Mouse (Mus musculus): ENCODE results near the gene Dact3. TPM values are rescaled to one million over a fixed set of nuclear protein-coding genes. Genes with fewer than 3 reads are reported as not detected.

Gene Dact3
- total RNA-seq, 2 experiments from 2014 or later = 0.09 to 0.15 TPM

DNA sequence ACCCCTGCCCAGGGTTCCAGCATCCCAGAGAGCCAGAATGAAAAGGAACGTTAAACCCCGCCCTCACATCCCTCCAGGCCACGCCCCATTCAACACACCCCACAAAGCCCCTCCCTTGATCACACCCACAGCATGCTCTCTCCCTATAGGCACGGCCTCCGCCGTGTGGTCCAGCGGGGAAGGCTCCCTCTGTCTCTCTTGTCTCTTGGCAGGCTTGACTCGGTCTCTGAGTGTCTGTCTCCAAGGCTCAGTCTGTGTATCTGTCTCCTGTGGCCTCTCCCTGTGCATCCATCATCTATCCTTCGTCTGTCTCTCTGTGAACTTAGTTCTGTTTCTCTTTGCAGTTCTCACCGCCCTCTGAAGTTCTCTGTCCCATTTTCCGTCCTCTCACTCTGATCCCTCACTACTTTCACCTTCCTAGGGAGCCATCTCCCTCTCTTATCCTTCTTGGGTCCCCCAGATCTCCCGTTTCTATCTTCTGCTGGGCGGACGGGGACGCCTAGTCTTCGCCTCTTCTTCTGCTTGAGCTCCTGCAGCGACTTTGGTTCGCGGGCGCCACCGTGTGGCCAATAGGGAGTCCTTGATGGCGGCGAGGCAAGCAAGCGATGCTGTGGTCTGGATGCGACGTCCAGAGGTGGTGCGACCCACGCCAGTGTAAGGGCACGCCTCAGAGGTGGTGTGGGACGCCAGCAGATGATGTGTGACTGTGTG is 16.7 kb downstream of the Dact3 start, which contains the start of gene Gng8:
Gng8 (plus strand) TSS at position 146 of the 711 bp plus-strand sequence.
- peak; percentile 87 for ATAC-seq (ENCODE audit: poor library complexity, severe bottlenecking)

DNA sequence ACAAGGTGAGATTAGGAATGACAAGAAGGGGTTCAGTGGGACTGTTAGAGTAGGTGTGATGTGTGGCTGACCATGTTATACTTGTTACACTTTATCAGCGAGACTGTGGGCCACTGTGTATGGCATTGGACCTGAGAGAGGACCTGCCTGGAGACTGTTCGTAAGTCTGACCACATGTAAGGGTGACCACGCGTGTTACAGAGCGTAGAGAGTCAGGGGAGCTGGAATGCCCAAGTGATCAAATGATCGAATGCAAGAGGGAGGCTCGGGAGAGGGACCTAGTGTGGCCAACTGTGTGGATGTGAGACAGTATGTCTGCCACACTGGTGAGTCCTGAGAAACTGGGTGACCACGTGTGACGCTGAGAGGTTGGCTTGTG is 17.2 kb downstream of the Dact3 start:
- no peak for ATAC-seq (ENCODE audit: poor library complexity, severe bottlenecking)

DNA sequence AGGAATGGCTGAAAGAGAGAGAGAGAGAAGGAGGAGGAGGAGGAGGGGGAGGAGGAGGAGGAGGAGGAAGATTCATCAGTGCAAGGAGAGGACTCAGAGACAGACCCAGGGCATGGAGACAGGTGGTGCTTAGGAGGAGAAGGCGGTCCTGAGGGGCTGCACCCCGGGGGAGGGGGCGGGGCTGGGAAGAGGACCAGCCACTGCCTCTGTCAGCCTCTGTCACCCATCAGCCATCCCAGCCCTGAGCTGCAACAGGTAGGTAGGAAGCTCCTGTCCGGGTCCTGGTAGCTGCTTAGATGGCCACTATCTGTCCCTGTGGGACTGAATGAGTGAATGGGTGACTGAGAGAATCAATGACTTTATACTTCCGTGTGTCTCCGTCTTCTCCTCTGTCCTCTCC is 18.5 kb downstream of the Dact3 start:
- ATAC-seq (ENCODE audit: poor library complexity, severe bottlenecking) = no peak

DNA sequence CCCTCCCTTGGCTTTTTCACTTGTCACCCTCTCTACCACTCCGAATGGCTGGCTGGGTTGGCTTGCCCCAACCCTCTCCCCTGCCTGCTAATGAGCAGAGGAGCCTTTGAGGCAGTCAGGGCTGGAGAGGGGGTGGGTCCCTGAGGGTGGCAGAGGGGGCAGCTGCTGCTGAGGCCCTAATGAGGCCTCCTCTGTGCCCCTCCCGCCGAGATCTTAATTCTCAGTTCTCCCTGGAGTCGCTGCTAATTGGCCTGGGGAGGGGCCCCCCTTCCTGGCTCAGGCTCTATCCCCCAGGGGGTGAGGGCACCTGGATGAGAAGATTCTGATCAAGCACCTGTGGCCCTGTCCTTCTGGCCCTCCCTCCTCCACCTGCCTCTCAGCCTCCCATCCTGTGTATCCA is 19.2 kb downstream of the Dact3 start:
- ATAC-seq (ENCODE audit: poor library complexity, severe bottlenecking) = no peak

DNA sequence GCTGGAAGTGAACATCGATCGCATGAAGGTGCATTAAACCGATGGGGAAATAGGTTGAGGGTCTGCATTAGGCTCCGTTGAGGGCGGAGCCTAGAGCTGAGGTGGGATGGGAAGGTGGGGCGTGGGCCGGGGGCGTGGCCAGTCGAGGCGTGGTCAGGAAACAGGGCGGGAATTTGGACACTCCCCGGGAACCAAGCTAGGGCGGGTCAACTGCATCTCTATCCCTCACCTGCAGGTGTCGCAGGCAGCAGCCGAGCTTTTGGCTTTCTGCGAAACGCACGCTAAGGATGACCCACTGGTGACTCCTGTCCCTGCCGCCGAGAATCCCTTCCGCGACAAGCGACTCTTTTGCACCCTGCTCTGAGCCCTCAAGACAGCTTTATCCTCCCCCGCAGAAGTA is 19.9 kb downstream of the Dact3 start:
- ATAC-seq (ENCODE audit: poor library complexity, severe bottlenecking) = peak; percentile 84

DNA sequence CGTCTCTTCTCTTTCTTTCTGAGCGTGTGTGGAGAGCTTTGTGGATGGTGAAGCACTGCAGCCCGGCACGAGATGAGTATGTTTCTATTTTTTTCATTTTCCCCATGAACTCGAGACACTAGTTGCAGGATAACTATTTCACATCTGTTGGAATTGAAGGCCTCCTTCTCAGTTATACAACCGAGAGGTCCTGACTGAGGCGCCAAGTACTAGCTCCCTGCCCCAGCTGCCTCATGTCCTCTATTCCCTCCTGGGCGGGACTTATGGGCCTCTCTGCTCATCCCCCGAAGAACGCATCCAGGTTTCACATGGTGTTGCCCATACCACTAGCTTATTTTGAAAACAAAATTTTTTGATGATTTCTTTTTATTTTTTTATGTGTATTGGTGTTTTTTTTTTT is 20.4 kb downstream of the Dact3 start:
- no peak for ATAC-seq (ENCODE audit: poor library complexity, severe bottlenecking)

DNA sequence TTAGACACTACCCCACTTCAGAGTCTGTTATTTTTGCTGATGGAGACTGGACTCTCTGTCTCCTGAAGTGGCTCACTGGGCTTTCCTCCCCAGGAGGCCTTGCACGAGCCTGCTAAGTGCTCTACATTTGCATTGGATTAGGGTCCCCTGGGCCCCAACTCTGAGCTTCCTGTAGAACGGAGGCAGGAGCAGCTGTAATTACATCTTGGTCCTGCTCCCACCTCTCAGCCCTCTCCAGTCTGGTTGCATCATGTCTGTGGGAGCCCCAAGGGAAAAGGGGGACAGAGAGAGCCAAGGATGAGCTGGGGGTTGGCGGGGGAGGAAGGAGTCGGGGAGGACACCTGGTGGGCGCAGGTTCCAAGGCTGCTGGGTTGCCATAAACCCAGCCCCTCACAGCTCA is 25.4 kb downstream of the Dact3 start:
- no peak for ATAC-seq (ENCODE audit: poor library complexity, severe bottlenecking)

DNA sequence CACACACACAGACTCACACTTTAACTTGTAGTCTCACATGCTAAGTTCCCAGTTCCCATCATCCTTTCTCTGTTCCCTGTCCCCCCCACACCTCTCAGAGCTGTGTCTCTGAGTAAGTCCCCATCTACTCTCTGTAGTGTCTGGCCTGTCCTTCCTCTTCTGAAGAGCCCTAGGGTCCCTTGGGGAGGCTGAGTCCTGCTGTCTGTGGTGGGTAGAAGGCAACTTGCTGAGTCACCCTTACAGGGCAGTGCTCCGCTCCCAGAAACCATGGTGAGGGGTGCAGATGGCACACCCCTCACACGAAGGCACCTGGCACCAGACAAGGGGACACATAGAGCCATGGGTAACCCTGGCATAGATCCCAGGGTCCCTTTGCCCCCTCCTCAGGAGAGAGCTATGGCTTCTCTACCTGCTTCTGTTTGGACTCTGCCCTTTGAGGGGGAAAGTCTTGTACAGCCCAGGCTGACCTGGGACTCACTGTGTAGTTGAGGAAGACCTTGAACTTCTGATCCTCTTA is 28.4 kb downstream of the Dact3 start:
- peak; percentile 7; the same call in 1 of the 2 replicates for ATAC-seq (ENCODE audit: poor library complexity, severe bottlenecking)

DNA sequence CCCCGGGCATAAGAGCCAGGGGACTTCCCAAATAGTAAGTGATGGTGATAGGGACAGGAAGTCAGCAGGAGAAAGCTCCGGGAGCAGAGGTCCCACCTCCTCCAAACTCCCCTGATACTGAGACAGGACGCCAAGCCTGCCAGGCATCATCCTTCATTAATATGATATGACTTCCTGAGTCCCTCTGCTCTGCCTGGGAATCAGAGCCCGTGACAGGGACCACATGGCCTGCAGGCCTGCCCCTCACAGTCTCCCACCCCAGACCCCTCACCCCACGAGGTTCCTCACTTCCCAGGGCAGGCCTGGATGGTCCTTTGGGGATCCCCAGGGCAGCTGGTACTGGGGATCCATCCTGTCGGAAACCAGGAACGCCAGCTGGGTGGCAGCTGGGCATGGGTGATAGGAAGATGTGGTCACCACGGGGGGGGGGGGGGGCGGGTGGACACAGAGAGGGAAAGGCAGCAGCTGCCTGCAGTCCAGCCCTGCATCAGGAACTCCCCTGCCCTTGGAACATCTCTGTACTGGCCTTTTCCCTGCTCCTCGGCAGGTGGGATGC is 29.1 kb downstream of the Dact3 start:
- ATAC-seq (ENCODE audit: poor library complexity, severe bottlenecking) = no peak

DNA sequence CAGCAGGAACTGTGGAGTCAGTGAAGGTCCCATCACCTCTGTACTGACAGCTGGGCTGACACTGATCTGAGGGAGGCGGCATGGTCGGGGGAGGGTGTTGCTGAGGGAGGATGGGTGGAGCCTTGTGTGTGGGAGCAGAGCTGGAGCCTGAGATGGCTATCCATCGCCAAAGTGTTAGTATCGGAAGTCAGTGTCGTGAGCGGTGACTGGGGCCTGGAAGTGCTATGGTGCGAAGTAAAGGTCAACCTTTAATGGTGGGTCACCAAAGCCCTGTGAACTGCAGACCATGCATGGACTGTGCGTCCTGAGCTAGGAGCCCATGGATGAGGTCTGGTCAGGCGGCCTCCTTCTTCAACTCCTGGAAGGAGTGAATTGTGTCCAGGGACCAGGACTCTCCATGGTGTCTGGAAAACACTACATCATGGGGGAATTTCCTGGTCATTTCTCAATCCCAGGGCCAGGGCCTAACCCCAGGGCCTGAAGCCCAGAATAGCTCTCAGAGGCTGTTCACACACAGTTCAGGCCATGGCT is 30.4 kb downstream of the Dact3 start:
- no peak for ATAC-seq (ENCODE audit: poor library complexity, severe bottlenecking)

DNA sequence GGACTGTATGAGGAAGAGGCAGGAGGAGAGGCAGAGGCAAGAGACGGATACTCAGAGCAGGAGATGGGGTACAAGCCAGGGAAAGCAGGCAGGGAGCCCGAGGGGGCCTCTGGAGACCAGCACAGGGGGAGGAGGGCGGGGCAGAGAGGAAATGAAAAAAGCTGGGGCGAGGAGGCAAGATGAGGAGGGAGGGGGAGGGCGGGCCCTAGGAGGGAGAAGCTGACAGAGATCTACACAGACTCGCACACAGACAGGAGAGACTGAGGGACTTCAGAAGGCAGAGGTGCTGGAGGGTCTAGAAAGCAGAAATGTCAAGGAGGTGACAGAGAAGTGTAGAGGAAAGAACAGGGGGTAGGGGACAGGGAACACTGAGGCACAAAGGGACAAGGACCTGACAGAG is 31.2 kb downstream of the Dact3 start, which contains the start of gene Ptgir:
Ptgir (plus strand) TSS at position 210 of the 400 bp plus-strand sequence.
- peak; percentile 22; the same call in 1 of the 2 replicates for ATAC-seq (ENCODE audit: poor library complexity, severe bottlenecking)

DNA sequence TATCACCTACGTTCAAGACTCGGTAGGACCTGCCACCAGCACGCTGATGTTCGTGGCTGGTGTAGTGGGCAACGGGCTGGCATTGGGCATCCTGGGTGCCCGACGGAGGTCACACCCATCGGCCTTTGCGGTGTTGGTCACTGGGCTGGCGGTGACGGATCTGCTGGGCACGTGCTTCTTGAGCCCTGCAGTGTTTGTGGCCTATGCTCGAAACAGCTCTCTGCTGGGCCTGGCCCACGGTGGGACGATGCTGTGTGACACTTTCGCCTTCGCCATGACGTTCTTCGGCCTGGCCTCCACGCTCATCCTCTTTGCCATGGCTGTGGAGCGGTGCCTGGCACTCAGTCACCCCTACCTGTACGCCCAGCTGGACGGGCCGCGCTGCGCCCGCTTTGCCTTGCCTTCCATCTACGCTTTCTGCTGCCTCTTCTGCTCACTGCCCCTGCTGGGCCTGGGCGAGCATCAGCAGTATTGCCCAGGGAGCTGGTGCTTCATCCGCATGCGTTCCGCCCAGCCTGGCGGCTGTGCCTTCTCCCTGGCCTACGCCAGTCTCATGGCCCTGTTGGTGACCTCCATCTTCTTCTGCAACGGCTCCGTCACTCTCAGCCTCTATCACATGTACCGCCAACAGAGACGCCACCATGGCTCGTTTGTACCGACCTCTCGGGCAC is 31.9 kb downstream of the Dact3 start:
- ATAC-seq (ENCODE audit: poor library complexity, severe bottlenecking) = no peak

DNA sequence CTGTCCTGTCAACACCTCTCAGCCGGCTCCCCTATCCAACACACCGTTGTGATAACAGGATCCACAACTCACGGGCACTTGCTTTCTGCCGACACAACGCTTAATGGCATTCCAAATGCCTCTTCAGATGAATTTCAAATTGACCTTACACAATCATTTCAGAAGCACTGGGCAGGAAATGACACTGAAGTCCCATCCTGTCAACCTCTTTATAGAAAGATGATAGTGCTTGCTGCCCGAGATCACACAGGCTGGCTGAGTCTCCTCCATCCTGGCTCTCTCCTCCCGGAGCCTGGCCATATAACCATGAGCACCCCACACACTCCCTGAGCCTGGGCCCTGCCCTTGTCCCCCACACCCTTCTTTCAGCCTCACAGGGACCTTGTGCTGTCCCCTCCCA is 32.7 kb downstream of the Dact3 start:
- 0 out of 2 replicates have a peak, but pooled peaks have one; percentile 20 for ATAC-seq (ENCODE audit: poor library complexity, severe bottlenecking)

DNA sequence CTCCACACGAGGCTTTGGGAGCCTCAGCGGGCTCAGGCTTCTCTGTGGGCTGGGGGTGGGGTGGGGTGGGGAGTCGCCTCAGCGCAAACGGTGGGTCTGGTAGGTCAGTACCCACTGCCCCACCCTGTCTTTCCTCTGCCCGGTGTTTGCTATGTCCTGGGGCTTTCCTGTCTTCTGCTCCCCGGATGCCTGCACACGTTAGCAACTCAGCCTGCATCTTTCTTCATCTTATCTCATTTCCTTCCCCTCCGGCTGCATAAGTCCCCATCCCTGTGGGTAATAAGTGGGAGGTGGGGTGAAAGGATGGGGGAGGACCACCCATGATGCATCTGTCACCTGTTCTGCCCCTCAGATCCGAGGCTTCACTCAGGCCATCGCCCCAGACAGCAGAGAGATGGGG is 33.2 kb downstream of the Dact3 start:
- ATAC-seq (ENCODE audit: poor library complexity, severe bottlenecking) = peak; percentile 16

DNA sequence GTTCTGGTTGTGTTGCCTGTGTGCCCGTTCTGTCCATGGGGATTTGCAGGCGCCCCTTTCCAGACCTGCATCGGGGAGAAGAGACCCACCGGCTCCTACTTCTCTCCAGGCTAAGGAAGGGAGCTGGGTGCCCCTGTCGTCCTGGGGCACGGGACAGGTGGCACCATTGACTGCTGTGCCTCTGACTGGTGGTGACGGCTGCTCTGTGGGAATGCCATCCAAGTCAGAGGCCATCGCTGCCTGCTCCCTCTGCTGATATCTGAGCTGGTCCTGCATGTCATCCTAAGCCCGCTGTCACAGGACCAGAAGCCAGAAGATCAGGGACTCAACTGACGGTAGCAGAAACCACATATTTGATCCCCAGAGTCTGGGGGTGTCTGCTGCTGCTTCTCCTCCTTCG is 33.7 kb downstream of the Dact3 start:
- ATAC-seq (ENCODE audit: poor library complexity, severe bottlenecking) = no peak

DNA sequence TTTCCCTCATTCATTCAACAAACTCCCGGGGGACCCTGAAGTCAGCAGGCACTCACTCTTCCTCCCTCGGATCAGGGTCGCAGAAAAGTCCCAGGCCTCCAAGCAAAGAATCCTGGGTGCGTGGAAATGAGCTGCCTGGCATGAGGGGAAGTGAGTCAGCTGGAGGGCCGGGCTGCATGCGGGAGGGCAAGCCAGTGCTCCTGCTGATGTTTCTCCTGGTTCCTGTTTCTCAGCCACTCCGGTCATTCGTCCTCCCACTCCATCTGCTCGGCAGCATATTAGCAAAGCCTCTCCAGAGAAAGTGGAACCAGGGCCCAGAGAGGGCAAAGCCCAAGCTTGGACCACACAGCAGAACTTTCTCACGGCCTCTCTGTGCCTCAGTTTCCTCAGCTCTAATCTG is 34.8 kb downstream of the Dact3 start:
- ATAC-seq (ENCODE audit: poor library complexity, severe bottlenecking) = peak; percentile 75

DNA sequence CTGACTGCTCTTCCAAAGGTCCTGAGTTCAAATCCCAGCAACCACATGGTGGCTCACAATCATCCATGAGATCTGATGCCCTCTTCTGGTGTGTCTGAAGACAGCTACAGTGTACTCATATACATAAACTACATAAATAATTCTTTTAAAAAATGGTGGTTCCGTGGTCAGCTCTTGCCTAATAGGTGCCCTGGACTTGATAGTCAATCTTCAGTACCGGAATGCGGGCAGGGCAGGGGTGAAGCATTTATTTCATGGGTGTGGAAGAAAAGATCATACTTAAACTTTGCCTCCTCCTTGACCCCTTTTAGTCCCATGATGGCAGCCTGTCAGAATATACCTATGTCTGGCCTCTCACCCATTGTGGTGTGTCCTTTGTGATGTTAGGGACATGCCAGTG is 36.8 kb downstream of the Dact3 start:
- ATAC-seq (ENCODE audit: poor library complexity, severe bottlenecking) = no peak

DNA sequence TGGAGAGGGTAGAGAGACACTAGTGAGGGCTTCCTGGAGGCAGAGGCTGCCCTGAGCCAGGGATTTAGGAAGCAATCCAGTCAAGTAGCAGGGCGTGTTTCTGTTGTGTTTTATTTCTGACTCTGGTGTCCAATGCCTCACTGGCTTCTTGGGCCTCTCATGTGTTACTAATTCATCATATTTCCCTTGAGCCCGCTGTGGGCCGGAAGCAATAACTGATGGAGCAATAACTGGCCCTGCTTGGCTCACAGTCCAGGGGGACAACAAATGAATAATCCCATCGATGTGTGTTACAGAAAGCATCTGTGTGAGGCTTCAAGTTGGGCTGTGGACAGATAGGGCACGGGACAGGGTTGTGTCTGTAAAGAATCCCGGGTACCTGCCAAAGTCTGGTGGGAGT is 37.2 kb downstream of the Dact3 start:
- no peak for ATAC-seq (ENCODE audit: poor library complexity, severe bottlenecking)

DNA sequence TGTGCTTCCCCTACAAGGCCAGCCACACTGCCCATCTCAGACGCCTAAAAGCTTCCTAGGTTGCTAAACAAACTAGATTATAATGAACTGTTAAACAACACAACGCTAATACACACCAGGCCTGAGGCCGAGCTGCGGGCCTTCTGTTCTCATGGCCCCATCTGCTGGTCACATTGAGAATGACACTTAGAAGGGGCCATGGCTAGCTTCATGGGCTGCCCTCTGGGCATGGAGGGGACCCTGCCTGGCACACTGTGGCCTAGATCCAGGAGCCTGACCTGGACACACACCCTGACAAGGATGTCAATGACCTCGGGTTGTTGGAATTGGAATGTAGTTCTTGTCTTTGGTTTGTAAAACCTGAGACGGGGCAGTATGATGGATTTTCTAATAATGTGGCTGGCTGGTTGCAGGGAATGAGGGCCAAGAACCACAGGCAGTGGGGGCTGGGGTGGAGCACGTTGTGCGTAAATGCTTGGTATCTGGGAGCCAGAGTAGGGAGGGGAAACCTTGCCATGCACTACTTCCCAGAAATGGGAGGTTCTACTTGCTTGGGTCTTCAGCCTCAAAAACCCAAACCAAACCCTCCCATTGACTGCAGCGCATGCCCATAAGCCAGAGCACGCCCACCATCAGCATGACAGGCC is 38.8 kb downstream of the Dact3 start:
- ATAC-seq (ENCODE audit: poor library complexity, severe bottlenecking) = peak; percentile 78

DNA sequence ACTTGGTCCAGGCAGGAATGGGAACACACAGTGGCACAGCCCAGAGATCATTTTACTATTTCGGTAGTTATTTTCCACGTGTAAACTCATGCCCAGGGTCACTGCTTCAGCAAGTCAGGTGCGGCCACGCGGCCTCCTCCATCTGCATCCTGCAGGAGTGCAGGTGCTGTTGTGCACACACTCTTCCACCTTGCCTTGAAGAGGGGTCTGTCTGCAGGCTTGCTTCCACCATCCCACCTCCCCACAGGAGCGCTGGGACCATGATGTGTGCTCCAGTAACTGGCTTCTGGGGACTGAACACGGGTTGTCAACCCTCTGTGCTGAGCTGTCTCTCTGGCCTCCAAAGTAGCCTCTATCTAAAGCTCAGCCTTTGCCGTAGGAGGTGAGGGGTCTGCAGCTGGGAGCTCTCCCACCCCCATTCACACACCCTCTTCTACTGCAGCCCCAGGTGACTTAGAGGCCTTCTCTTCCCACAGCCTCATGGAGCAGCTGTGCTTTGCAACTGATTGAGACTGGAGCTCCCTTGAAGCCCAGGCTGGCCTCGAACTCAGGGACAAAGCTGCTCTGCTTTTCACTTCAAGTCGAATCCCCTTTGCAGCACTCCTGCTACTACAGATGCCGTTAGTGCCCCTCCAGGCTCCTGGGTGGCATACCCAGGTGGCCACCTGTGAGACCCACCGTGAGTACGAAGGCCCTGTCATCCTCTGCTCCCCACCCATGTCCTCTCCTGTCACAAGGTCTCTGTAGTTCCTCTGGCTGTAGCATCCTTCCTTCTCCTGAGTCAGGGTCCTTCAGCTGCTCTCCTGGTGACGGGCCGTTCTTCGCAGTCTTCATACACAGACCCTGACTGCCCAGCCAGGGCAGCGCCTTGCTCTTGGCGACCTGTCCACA is 39.6 kb downstream of the Dact3 start:
- no peak for ATAC-seq (ENCODE audit: poor library complexity, severe bottlenecking)
